Mouse (Mus musculus) spleen, adult 2 months (tissue): ENCODE results near the gene Rad50. TPM values are rescaled to one million over a fixed set of nuclear protein-coding genes. Genes with fewer than 3 reads are reported as not detected.

Source experiments
- DNase-seq, 2 experiments: peaks; one replicate each; pipeline versions ENCODE4 v3.0.0 to v3.0.0-alpha.2; 2012 to 2021; ENCODE audit warnings: low spot score in 2 of 2, low read depth in 1 of 2
- H3K27ac ChIP-seq: fragments of 200-500 bp; 2 replicates; pipeline ENCODE4 v1.5.1; 2012; ENCODE audit warnings: low read length, inconsistent platforms; ENCODE audit not compliant: insufficient read depth
- H3K27me3 ChIP-seq: fragments of 200-500 bp; 2 replicates; pipeline ENCODE4 v1.6.1; 2012; ENCODE audit warnings: mild to moderate bottlenecking, moderate library complexity, low read length, inconsistent platforms; ENCODE audit not compliant: control insufficient read depth, insufficient read depth
- H3K36me3 ChIP-seq: fragments of 200-500 bp; 2 replicates; pipeline ENCODE4 v1.6.1; 2012; ENCODE audit warnings: mild to moderate bottlenecking, low read length, inconsistent platforms; ENCODE audit not compliant: control insufficient read depth, insufficient read depth
- H3K4me1 ChIP-seq: fragments of 200-500 bp; 2 replicates; pipeline ENCODE4 v1.6.1; 2011; ENCODE audit warnings: inconsistent platforms; ENCODE audit not compliant: control insufficient read depth, insufficient read depth, insufficient read length
- H3K4me3 ChIP-seq: fragments of 200-500 bp; 2 replicates; pipeline ENCODE4 v1.5.1; 2011; ENCODE audit warnings: mild to moderate bottlenecking, inconsistent platforms; ENCODE audit not compliant: insufficient read depth, insufficient read length; ENCODE audit errors: extremely low read depth
- CTCF ChIP-seq: fragments of 200-500 bp; IDR thresholded peaks from 2 replicates; pipeline ENCODE4 v1.5.1; 2011; ENCODE audit warnings: mild to moderate bottlenecking, inconsistent platforms; ENCODE audit not compliant: insufficient read depth, insufficient read length, insufficient replicate concordance; ENCODE audit errors: extremely low read depth
- POLR2A ChIP-seq: fragments of 200-500 bp; IDR thresholded peaks from 2 replicates; pipeline ENCODE4 v1.6.1; 2011; ENCODE audit warnings: low read depth, low read length, inconsistent platforms
- WGBS: fragments of 180-500 bp; shearing (Covaris S2); methylation state at CpG from one replicate; pipeline ENCODE4 v1.1.7; 2018; 5-methylcytosine and 5-hydroxymethylcytosine counted together
- polyA plus RNA-seq: library from polyadenylated mRNA; depleted of rRNA; stranded (reverse); fragments of >200 nt; gene quantifications from 2 replicates; pipeline ENCODE4 v1.2.3, GENCODE M21; 2012

Rad50 gene
- polyA plus RNA-seq, 1 experiment, result 4.1 TPM

DNA sequence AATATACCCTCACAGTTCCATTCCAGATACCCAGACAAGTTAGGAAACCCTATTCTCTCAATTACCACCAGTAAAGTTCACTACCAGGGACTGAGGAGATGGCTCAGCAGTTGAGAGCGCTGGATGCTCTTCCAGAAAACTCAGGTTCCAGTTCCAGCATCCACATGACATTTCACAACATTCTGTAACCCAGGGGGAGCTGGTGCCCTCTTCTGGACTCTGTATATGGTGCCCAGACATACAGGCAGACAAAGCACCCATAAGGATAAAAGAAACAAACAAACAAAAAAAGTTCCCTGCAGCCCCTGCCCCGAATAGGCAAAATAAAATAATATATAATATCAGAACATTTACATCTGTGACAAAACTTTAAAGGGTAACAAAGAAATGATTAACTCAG, 27.3 kb upstream of the Rad50 start:
- H3K27ac ChIP-seq, result no peak overlapping the region
- DNase-seq, result no peak
- no peaks in the 10 kb centered on the region for H3K27me3 ChIP-seq
- H3K4me3 ChIP-seq, result no peak overlapping the region
- WGBS, result 87% methylated on average over 2 of the region's 2 CpGs
- peaks cover 2% of the 10 kb centered on the region; the same call in 1 of the 2 replicates for H3K4me1 ChIP-seq
- TF ChIP-seq CTCF (no peak), POLR2A (no peak)
- H3K36me3 ChIP-seq, result no peaks in the 10 kb centered on the region

- Histone ChIP-seq H3K4me3 (no peak overlapping the region), H3K27ac (no peak overlapping the region), H3K36me3 (no peaks in the 10 kb centered on the region), H3K27me3 (no peaks in the 10 kb centered on the region), H3K4me1 (peaks cover 2% of the 10 kb centered on the region; the same call in 1 of the 2 replicates)
- no peak for DNase-seq
- TF ChIP-seq POLR2A (no peak), CTCF (no peak)
- 85% methylated on average over 7 of the region's 7 CpGs for WGBS
Measured at GRCm38 (mm10) chr11:53733824-53734223, 26.7 kb upstream of the Rad50 start.

DNA sequence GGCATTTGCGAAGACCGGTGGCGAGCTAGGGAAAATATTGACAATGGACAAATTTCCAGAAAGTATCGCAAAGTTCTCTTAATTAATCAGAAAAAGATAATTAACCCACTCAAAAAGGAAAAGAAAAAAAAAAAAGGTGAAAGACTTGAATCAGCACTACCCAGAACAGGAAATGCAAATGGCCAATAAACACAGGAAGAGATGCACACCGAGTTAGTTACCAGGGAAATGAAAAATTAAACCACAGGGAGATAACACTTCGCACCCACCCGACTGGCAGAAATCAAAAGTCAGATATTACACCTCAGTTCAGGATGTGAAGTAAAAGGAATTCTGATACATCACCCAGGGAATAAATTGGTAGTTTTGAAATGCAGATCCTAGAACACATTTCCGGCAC, 25.1 kb upstream of the Rad50 start:
- Histone ChIP-seq H3K4me3 (no peak overlapping the region), H3K36me3 (no peaks in the 10 kb centered on the region), H3K27me3 (no peaks in the 10 kb centered on the region), H3K27ac (no peak overlapping the region), H3K4me1 (peaks cover 2% of the 10 kb centered on the region; the same call in 1 of the 2 replicates)
- TF ChIP-seq CTCF, result no peak
- TF ChIP-seq POLR2A, result no peak
- WGBS, result 68% methylated on average over 8 of the region's 8 CpGs
- DNase-seq, result no peak

DNA sequence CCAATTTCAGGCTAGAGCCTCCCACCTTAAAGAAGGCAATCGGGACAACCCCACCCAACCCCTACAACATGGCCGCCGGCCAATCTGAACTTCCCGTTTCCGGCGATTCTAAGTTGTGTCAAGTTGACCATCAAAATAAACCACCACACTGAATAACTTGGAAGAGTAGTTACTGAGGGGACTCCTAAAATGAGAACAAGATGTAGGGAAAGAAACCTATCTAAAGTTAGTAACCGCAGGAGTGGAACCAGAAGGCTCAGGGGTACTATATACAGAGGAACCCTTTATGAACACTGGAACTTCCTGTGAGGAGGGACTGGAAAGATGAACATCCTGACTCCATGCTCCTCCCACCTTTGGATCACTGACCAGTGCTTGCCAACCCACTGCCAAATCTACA, 24.3 kb upstream of the Rad50 start:
- no peak for DNase-seq
- no peaks in the 10 kb centered on the region for H3K36me3 ChIP-seq
- no peak overlapping the region for H3K27ac ChIP-seq
- no peak for TF ChIP-seq POLR2A
- TF ChIP-seq CTCF, result no peak
- 90% methylated on average over 7 of the region's 7 CpGs for WGBS
- H3K4me1 ChIP-seq, result peaks cover 2% of the 10 kb centered on the region; the same call in 1 of the 2 replicates
- no peak overlapping the region for H3K4me3 ChIP-seq
- no peaks in the 10 kb centered on the region for H3K27me3 ChIP-seq

- Histone ChIP-seq H3K27me3 (no peaks in the 10 kb centered on the region), H3K27ac (no peak within 1 kb of the TSS), H3K4me1 (no peaks in the 10 kb centered on the region), H3K36me3 (no peaks in the 10 kb centered on the region), H3K4me3 (no peak within 1 kb of the TSS)
- TF ChIP-seq POLR2A, result no peak
- TF ChIP-seq CTCF, result no peak
- 92% methylated on average over 6 of the region's 6 CpGs for WGBS
- DNase-seq, result no peak
Measured at GRCm38 (mm10) chr11:53720715-53721114, 13.6 kb upstream of the Rad50 start, which contains the start of gene Il5. Il5 (plus strand) TSS chr11:53720794.

GRCm38 (mm10) chr11:53719701-53720100, 12.6 kb upstream of the Rad50 start:
- WGBS, result 90% methylated on average over 1 of the region's 1 CpGs
- no peak for DNase-seq
- TF ChIP-seq POLR2A (no peak), CTCF (no peak)
- Histone ChIP-seq H3K4me1 (no peaks in the 10 kb centered on the region), H3K36me3 (no peaks in the 10 kb centered on the region), H3K27me3 (no peaks in the 10 kb centered on the region), H3K4me3 (no peak overlapping the region), H3K27ac (no peak overlapping the region)

- H3K27ac ChIP-seq, result no peak overlapping the region
- TF ChIP-seq CTCF (no peak), POLR2A (no peak)
- no peaks in the 10 kb centered on the region for H3K27me3 ChIP-seq
- peaks cover 5% of the 10 kb centered on the region for H3K4me1 ChIP-seq
- no peak for DNase-seq
- 53% methylated on average over 3 of the region's 3 CpGs for WGBS
- H3K36me3 ChIP-seq, result 0 out of 2 replicates have a peak, but pooled peaks cover 1% of the 10 kb centered on the region
- no peak overlapping the region; the same call in 1 of the 2 replicates for H3K4me3 ChIP-seq
Measured at GRCm38 (mm10) chr11:53707718-53708009, 545 bp upstream of the Rad50 start.
